Mouse (Mus musculus): Measurements from ENCODE around the gene Nepro. TPM values are rescaled to one million over a fixed set of nuclear protein-coding genes. Genes with fewer than 3 reads are reported as not detected.
A peak's percentile ranks its signal among the peaks of the same experiment; 100 is the strongest.

The Nepro gene
- 11.9 and 13.2 TPM in 2 replicates for polyA plus RNA-seq (2014; fragmentation: Nextera tagmentation; extraction: Ambion mirVana)

DNA sequence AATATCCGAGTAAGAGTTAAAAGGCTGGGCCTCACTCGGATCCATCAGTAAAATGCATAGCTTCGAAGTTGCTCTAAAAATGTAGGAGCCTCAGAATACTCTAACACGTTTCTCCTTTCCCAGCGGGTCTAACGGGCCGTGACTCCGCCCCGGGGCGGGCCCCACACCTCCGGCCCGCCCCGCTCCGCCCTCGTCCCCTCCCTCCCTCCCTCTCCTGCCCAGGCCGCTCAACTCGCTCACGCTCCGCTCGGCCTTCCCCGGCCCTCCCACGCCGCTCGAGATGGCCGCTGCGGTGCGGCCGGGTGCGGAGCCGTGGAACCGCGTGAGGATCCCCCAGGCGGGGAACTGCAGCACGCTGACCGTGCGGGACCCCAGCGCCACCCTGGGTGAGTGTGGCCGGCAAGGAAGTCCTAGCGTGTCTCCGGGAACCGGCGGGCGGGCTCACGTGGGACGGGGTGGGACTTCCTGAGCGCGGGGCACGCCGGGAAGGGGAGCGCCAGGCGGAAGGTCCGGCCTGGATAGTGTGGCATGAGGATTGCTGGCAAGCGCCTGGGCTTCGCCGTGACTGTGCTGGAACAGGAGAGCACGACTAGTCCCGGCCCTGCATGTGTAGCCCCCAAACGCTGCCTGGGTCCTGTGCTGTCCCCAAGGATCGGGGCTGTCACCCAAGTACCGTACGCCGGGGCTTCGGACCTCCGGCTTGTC is at the start of gene Nepro:
TSS of gene Nepro (plus strand) at position 219 of the 705 bp plus-strand sequence.
- Histone ChIP-seq H3K4me1 (replicated peaks; ENCODE audit: control insufficient read depth, insufficient read depth, low read length) (peaks cover 2% of the 10 kb centered on the region; the same call in 1 of the 2 replicates), H3K9me3 (ENCODE audit: control insufficient read depth, low read length) (no peaks in the 10 kb centered on the region), H3K9ac (ENCODE audit: low read length) (peak within 1 kb of the TSS; percentile 91), H3K4me3 (ENCODE audit: low read depth, low read length) (peak within 1 kb of the TSS; percentile 85), H3K27me3 (ENCODE audit: control insufficient read depth, insufficient read depth, low read length) (no peaks in the 10 kb centered on the region), H3K27ac (ENCODE audit: low read depth, low read length) (peak within 1 kb of the TSS; percentile 58), H3K36me3 (ENCODE audit: control insufficient read depth, insufficient read depth, low read length) (no peaks in the 10 kb centered on the region; the same call in 1 of the 2 replicates), H3K4me2 (ENCODE audit: low read depth, low read length, severe bottlenecking) (peak within 1 kb of the TSS; percentile 78)
- DNase-seq (ENCODE audit: low spot score) (peak; percentile 95), ATAC-seq (replicated peaks; ENCODE audit: low FRiP score) (peak; percentile 97)
- WGBS, result 1% methylated on average over 64 of the region's 64 CpGs

DNA sequence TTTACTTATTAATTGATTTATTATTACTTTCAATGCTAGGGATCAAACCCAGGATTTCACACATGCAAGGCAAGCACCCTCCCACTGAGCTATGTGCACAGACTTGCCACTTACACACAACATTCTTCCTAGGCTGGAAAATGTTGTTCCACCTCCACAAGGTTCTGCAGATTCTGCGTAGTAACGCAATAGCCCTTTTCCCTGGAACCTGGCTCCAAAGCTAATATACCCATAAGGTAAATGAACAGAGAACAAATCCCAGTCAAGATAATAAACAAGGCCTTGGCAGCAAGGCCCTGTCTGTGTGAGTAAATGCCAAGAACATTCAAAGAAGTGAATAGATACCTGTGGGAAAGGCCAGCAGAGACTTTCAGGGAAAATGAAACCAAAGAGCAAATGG is 47.7 kb upstream of the Nepro start:
- H3K4me2 ChIP-seq (ENCODE audit: low read depth, low read length, severe bottlenecking), result no peak overlapping the region
- no peak overlapping the region for H3K27ac ChIP-seq (ENCODE audit: low read depth, low read length)
- no peak for DNase-seq (ENCODE audit: low spot score)
- ATAC-seq (replicated peaks; ENCODE audit: low FRiP score), result no peak
- no peaks in the 10 kb centered on the region for H3K27me3 ChIP-seq (ENCODE audit: control insufficient read depth, insufficient read depth, low read length)
- no peaks in the 10 kb centered on the region for H3K9me3 ChIP-seq (ENCODE audit: control insufficient read depth, low read length)
- H3K9ac ChIP-seq (ENCODE audit: low read length), result no peak overlapping the region
- H3K36me3 ChIP-seq (ENCODE audit: control insufficient read depth, insufficient read depth, low read length), result no peaks in the 10 kb centered on the region
- no peak overlapping the region for H3K4me3 ChIP-seq (ENCODE audit: low read depth, low read length)
- WGBS, result 95% methylated on average over 2 of the region's 2 CpGs
- peaks cover 24% of the 10 kb centered on the region for H3K4me1 ChIP-seq (replicated peaks; ENCODE audit: control insufficient read depth, insufficient read depth, low read length)

DNA sequence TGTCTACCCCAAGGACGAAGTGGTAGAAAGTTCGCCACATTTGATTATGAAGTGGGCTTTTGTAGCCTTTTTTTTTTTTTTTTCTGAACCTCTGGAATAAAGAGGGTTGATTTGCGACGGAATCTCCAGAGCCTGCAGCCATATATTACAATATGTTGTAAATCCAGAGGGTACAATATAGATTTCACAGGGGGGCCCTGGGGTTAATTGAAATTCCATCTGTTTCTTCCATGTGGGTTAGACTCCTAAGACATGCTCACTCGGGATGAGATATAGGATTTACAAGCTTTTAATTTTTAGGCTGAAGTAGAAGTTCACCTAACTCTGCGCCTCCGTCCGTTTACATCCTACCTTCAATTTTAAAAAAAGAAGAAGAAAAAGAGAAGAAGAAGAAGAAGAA is 45.0 kb upstream of the Nepro start:
- peak overlapping the region; percentile 29; the same call in 1 of the 2 replicates for H3K4me2 ChIP-seq (ENCODE audit: low read depth, low read length, severe bottlenecking)
- H3K27me3 ChIP-seq (ENCODE audit: control insufficient read depth, insufficient read depth, low read length), result no peaks in the 10 kb centered on the region
- H3K9me3 ChIP-seq (ENCODE audit: control insufficient read depth, low read length), result peaks cover 4% of the 10 kb centered on the region; the same call in 1 of the 2 replicates
- no peaks in the 10 kb centered on the region; the same call in 1 of the 2 replicates for H3K36me3 ChIP-seq (ENCODE audit: control insufficient read depth, insufficient read depth, low read length)
- 27% methylated on average over 8 of the region's 8 CpGs for WGBS
- peaks cover 7% of the 10 kb centered on the region for H3K4me1 ChIP-seq (replicated peaks; ENCODE audit: control insufficient read depth, insufficient read depth, low read length)
- H3K27ac ChIP-seq (ENCODE audit: low read depth, low read length), result peak overlapping the region; percentile 92
- no peak overlapping the region for H3K9ac ChIP-seq (ENCODE audit: low read length)
- ATAC-seq (replicated peaks; ENCODE audit: low FRiP score), result peak; percentile 77
- DNase-seq (ENCODE audit: low spot score), result no peak
- no peak overlapping the region for H3K4me3 ChIP-seq (ENCODE audit: low read depth, low read length)

DNA sequence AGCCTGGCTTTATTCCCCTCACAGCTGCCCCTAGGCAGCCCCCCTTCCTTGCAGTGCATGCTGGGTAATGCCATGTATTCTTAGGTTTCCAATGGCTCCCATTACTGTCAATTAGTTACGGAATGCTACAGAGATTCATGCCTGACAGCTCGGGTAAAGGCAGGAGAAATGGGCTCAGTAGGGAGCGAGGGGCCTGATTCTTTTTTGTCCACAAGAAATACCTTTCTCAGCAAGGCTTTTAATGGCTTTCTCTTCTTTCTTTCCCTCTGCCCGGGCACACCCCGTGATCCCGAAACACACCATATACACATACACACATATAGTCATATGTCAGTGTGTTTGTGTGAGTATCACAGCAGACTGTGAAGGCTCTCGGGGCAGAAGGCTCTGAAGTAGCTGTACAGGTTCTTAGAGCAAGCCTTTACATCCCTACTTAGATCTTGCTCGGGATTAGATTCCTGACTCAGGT is 44.6 kb upstream of the Nepro start:
- ATAC-seq (replicated peaks; ENCODE audit: low FRiP score) (peak; percentile 91), DNase-seq (ENCODE audit: low spot score) (peak; percentile 83)
- Histone ChIP-seq H3K27me3 (ENCODE audit: control insufficient read depth, insufficient read depth, low read length) (no peaks in the 10 kb centered on the region), H3K4me1 (replicated peaks; ENCODE audit: control insufficient read depth, insufficient read depth, low read length) (peaks cover 7% of the 10 kb centered on the region), H3K9ac (ENCODE audit: low read length) (peak overlapping the region; percentile 21; the same call in 1 of the 2 replicates), H3K36me3 (ENCODE audit: control insufficient read depth, insufficient read depth, low read length) (no peaks in the 10 kb centered on the region; the same call in 1 of the 2 replicates), H3K27ac (ENCODE audit: low read depth, low read length) (peak overlapping the region; percentile 92), H3K4me3 (ENCODE audit: low read depth, low read length) (no peak overlapping the region), H3K9me3 (ENCODE audit: control insufficient read depth, low read length) (peaks cover 4% of the 10 kb centered on the region; the same call in 1 of the 2 replicates), H3K4me2 (ENCODE audit: low read depth, low read length, severe bottlenecking) (peak overlapping the region; percentile 29)
- WGBS, result 9% methylated on average over 8 of the region's 8 CpGs

DNA sequence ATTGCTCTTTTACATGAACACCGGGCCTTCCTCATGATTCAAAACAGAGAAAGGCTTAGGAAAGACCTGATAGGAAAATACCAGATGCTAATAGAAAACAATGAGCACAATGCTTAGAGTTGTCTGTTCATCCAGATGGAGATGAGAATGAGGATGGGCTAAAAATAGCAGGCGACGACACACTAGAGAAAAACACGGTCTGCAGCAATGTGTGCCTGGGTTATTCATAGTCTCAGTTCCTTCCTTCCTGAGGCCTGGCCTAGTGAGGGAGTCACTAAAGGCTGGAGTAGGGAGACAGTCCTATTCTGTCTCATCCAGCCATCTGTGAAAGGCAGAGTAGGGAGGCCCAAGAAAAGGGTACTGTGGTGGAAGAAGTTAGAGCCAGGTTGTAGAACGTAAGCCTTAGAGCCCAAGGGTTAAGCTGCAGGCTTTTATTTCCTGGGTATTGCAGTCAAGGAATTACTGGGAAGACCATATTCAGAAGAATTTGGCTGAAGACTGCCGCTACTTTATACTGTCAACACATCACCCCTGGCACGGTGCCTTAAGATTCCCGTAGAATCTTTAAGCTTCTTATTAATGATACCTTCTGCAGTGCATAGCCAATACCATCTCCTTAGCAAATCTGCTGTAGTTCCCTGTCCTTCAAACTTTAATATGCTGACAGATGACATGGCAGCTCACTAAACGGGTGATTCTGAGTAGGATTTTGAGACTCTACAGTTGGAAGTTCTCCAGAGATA is 43.2 kb upstream of the Nepro start:
- Histone ChIP-seq H3K36me3 (ENCODE audit: control insufficient read depth, insufficient read depth, low read length) (no peaks in the 10 kb centered on the region; the same call in 1 of the 2 replicates), H3K27ac (ENCODE audit: low read depth, low read length) (peak overlapping the region; percentile 92), H3K4me2 (ENCODE audit: low read depth, low read length, severe bottlenecking) (no peak overlapping the region), H3K9me3 (ENCODE audit: control insufficient read depth, low read length) (peaks cover 4% of the 10 kb centered on the region; the same call in 1 of the 2 replicates), H3K27me3 (ENCODE audit: control insufficient read depth, insufficient read depth, low read length) (no peaks in the 10 kb centered on the region), H3K4me3 (ENCODE audit: low read depth, low read length) (no peak overlapping the region), H3K9ac (ENCODE audit: low read length) (no peak overlapping the region), H3K4me1 (replicated peaks; ENCODE audit: control insufficient read depth, insufficient read depth, low read length) (peaks cover 7% of the 10 kb centered on the region)
- WGBS, result 84% methylated on average over 9 of the region's 9 CpGs
- DNase-seq (ENCODE audit: low spot score), result no peak
- ATAC-seq (replicated peaks; ENCODE audit: low FRiP score), result no peak

DNA sequence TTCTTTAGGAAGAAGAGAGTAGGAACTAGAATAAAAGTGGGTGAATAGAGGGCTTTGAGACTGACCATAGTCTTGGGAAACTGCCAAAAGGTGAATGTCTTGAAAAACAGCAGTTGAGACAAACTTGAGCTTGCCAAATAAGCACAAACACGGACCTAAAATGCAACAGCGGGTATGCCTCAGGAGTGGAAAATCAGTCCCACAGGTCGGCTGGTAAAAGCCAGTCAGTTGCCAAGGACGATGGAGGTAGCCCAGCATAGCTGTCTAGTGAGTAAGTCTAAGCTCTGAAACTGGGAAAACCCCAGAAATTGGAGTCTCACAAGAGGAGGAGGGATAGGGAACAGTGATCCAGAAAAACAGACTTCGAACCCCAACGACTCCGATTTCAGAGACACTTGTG is 39.5 kb upstream of the Nepro start:
- H3K4me2 ChIP-seq (ENCODE audit: low read depth, low read length, severe bottlenecking), result no peak overlapping the region
- peaks cover 15% of the 10 kb centered on the region for H3K4me1 ChIP-seq (replicated peaks; ENCODE audit: control insufficient read depth, insufficient read depth, low read length)
- DNase-seq (ENCODE audit: low spot score), result no peak
- no peak for ATAC-seq (replicated peaks; ENCODE audit: low FRiP score)
- H3K9ac ChIP-seq (ENCODE audit: low read length), result no peak overlapping the region
- no peaks in the 10 kb centered on the region; the same call in 1 of the 2 replicates for H3K36me3 ChIP-seq (ENCODE audit: control insufficient read depth, insufficient read depth, low read length)
- H3K27me3 ChIP-seq (ENCODE audit: control insufficient read depth, insufficient read depth, low read length), result no peaks in the 10 kb centered on the region
- WGBS, result 81% methylated on average over 7 of the region's 7 CpGs
- H3K27ac ChIP-seq (ENCODE audit: low read depth, low read length), result no peak overlapping the region
- H3K9me3 ChIP-seq (ENCODE audit: control insufficient read depth, low read length), result peaks cover 4% of the 10 kb centered on the region; the same call in 1 of the 2 replicates
- no peak overlapping the region for H3K4me3 ChIP-seq (ENCODE audit: low read depth, low read length)

DNA sequence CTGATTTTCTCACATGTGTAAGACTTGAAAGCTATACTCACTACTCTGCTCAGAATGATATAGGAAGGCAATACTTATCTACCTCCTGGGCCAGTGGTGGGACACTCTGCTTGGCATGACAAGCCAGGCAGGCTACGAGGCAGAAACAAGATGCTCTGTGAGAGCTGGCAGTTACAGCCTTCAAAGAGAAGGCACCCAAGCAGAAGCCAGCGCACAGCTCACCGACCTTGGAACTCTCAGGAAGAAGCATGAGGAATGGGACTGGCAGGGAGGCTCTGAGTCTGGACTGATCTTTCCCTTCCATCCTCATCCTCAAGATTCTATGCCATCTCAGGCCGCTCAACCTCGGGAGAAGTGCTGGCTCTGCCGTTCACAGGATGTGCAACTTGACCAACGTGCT is 38.7 kb upstream of the Nepro start:
- no peak overlapping the region for H3K9ac ChIP-seq (ENCODE audit: low read length)
- no peaks in the 10 kb centered on the region for H3K27me3 ChIP-seq (ENCODE audit: control insufficient read depth, insufficient read depth, low read length)
- no peak overlapping the region for H3K4me3 ChIP-seq (ENCODE audit: low read depth, low read length)
- ATAC-seq (replicated peaks; ENCODE audit: low FRiP score) (no peak), DNase-seq (ENCODE audit: low spot score) (no peak)
- H3K9me3 ChIP-seq (ENCODE audit: control insufficient read depth, low read length), result peaks cover 4% of the 10 kb centered on the region; the same call in 1 of the 2 replicates
- 81% methylated on average over 7 of the region's 7 CpGs for WGBS
- no peaks in the 10 kb centered on the region; the same call in 1 of the 2 replicates for H3K36me3 ChIP-seq (ENCODE audit: control insufficient read depth, insufficient read depth, low read length)
- H3K27ac ChIP-seq (ENCODE audit: low read depth, low read length), result no peak overlapping the region
- H3K4me1 ChIP-seq (replicated peaks; ENCODE audit: control insufficient read depth, insufficient read depth, low read length), result peaks cover 11% of the 10 kb centered on the region
- no peak overlapping the region for H3K4me2 ChIP-seq (ENCODE audit: low read depth, low read length, severe bottlenecking)

DNA sequence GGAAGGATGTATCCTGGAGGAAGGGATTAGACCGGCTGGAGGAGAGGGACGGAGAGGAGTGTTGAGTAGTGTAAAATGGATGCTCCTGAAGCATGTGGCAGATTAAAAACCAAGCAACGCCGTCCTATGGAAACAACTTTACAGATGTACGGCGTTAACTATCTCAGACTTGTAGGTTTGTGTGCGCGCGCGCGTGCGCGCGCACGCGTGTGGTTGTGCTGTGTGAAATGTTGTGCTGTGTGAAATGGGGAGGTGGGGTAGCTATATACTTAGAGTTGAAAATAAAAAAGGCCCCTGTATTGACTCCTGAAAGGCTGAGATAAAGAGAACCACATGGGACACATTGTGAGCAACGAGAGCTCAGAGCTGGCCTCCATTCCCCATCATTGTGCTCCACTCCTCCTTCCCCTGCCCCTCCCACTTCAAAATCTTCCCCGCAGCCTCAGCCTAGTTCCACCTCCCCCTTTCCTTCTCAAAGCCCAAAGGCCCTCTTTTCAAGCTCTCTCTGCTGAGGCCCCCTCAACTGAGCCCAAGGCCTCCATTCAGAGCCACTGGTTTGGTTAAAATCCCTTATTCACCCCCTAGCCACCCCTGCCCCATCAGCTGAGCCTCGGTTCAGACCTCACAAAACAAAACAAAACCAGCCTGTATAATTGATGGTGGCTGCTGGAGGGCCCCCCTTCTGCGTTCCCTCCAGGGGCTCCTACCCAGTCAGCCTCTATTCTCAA is 36.9 kb upstream of the Nepro start:
- H3K4me1 ChIP-seq (replicated peaks; ENCODE audit: control insufficient read depth, insufficient read depth, low read length), result peaks cover 10% of the 10 kb centered on the region
- peak overlapping the region; percentile 89 for H3K27ac ChIP-seq (ENCODE audit: low read depth, low read length)
- ATAC-seq (replicated peaks; ENCODE audit: low FRiP score) (peak; percentile 96), DNase-seq (ENCODE audit: low spot score) (peak; percentile 90)
- WGBS, result 18% methylated on average over 20 of the region's 20 CpGs
- peaks cover 4% of the 10 kb centered on the region; the same call in 1 of the 2 replicates for H3K9me3 ChIP-seq (ENCODE audit: control insufficient read depth, low read length)
- peak overlapping the region; percentile 33 for H3K4me2 ChIP-seq (ENCODE audit: low read depth, low read length, severe bottlenecking)
- H3K27me3 ChIP-seq (ENCODE audit: control insufficient read depth, insufficient read depth, low read length), result no peaks in the 10 kb centered on the region
- H3K4me3 ChIP-seq (ENCODE audit: low read depth, low read length), result peak overlapping the region; percentile 15; the same call in 1 of the 2 replicates
- peak overlapping the region; percentile 1; the same call in 1 of the 2 replicates for H3K9ac ChIP-seq (ENCODE audit: low read length)
- H3K36me3 ChIP-seq (ENCODE audit: control insufficient read depth, insufficient read depth, low read length), result no peaks in the 10 kb centered on the region; the same call in 1 of the 2 replicates
